Mouse (Mus musculus) heart, embryonic 13.5 days (tissue): ENCODE data around the gene Fxyd5. TPM values are rescaled to one million over a fixed set of nuclear protein-coding genes. Genes with fewer than 3 reads are reported as not detected.

Source experiments
- microRNA-seq: library from miRNA; unstranded; fragments of <30 nt; microRNA quantifications from one replicate; pipeline ENCODE4, GENCODE M21; 2016
- polyA plus RNA-seq: library from polyadenylated mRNA; unstranded; fragments of >200 nt; fragmentation: Nextera tagmentation; extraction: Ambion mirVana; gene quantifications from 2 replicates; pipeline ENCODE4 v1.2.1, GENCODE M21; 2015

The Fxyd5 gene
- polyA plus RNA-seq, 1 experiment from 2014 or later: 35.5 TPM

Small RNA genes within 50 kb of the gene (microRNA-seq; reads per million reads assigned to microRNA genes)
- not detected for gene Mir7050

Other genes with a start within 250 kb of the Fxyd5 start
- not detected in 2 replicates for gene Ffar2, start 218.7 kb downstream of the Fxyd5 start, polyA plus RNA-seq
- not detected in 2 replicates for gene Ffar3, start 186.3 kb downstream of the Fxyd5 start, polyA plus RNA-seq
- not detected in 2 replicates for gene Ffar1, start 180.9 kb downstream of the Fxyd5 start, polyA plus RNA-seq
- not detected in 2 replicates for gene Cd22, start 162.1 kb downstream of the Fxyd5 start, polyA plus RNA-seq
- gene Mag, start 127.6 kb downstream of the Fxyd5 start, polyA plus RNA-seq: 0.08 and 0.10 TPM in 2 replicates
- gene Hamp2, start 117.8 kb downstream of the Fxyd5 start, polyA plus RNA-seq: not detected in 2 replicates
- gene Hamp, start 98.4 kb downstream of the Fxyd5 start, polyA plus RNA-seq: 0.71 TPM in 1 of 2 replicates, not detected in the other
- 16.8 and 17.3 TPM in 2 replicates for gene Usf2, start 85.7 kb downstream of the Fxyd5 start, polyA plus RNA-seq
- gene Lsr, start 69.0 kb downstream of the Fxyd5 start, polyA plus RNA-seq: 11.2 and 12.1 TPM in 2 replicates
- 1.1 and 1.4 TPM in 2 replicates for gene Fam187b, start 68.7 kb downstream of the Fxyd5 start, polyA plus RNA-seq
- 2.0 and 3.6 TPM in 2 replicates for gene Fxyd7, start 9.0 kb upstream of the Fxyd5 start, polyA plus RNA-seq
- gene Fxyd1, start 14.7 kb upstream of the Fxyd5 start, polyA plus RNA-seq: 1,042 and 1,184 TPM in 2 replicates
- gene Lgi4, start 16.9 kb upstream of the Fxyd5 start, polyA plus RNA-seq: 0.19 and 0.21 TPM in 2 replicates
- 2.0 and 2.2 TPM in 2 replicates for gene Fxyd3, start 34.2 kb upstream of the Fxyd5 start, polyA plus RNA-seq
- 2.4 and 3.6 TPM in 2 replicates for gene Hpn, start 72.8 kb upstream of the Fxyd5 start, polyA plus RNA-seq
- 2.5 and 3.1 TPM in 2 replicates for gene Scn1b, start 84.5 kb upstream of the Fxyd5 start, polyA plus RNA-seq
- gene Gramd1a, start 113.4 kb upstream of the Fxyd5 start, polyA plus RNA-seq: 50.3 and 51.8 TPM in 2 replicates
- not detected in 2 replicates for gene Scgb2b2, start 248.0 kb upstream of the Fxyd5 start, polyA plus RNA-seq
- not detected in 2 replicates for gene Scgb1b2, start 249.3 kb upstream of the Fxyd5 start, polyA plus RNA-seq